Mouse (Mus musculus): Measurements from ENCODE around the gene Adck1. TPM values are rescaled to one million over a fixed set of nuclear protein-coding genes. Genes with fewer than 3 reads are reported as not detected.
"Not testable (repeated sequence)": the region's sequence is repeated elsewhere in the genome, so short reads cannot be mapped to it uniquely, and the experiment has no call there.

Gene Adck1
- total RNA-seq (2021) = 10 to 100 TPM; 33.4 to 34.1 TPM
- long read RNA-seq, experiment 1, transcript Adck1-204 (11 exons, 2,253 nt) = major isoform, 13 of 52 reads
- long read RNA-seq, experiment 1, transcript Adck1-201 (11 exons, 2,158 nt) = minor isoform, 9 of 52 reads
- long read RNA-seq, experiment 1, partial matches to known transcripts = 4 of 52 reads
- long read RNA-seq, experiment 1, other reads (novel, unspliced or antisense) = 22 of 52 reads
- long read RNA-seq, experiment 2, transcript Adck1-204 (11 exons, 2,253 nt) = major isoform, 13 of 61 reads
- long read RNA-seq, experiment 2, transcript Adck1-201 (11 exons, 2,158 nt) = major isoform, 13 of 61 reads
- long read RNA-seq, experiment 2, partial matches to known transcripts = 9 of 61 reads
- long read RNA-seq, experiment 2, other reads (novel, unspliced or antisense) = 23 of 61 reads

- peak; percentile 95 for DNase-seq (ENCODE audit: low spot score in 2 of 2)
- intact Hi-C loops (cut with DNase I) = no loop called here
Measured at GRCm38 (mm10) chr12:88360441-88361119, at the start of gene Adck1. Gene Adck1 (plus strand): TSS chr12:88360554.

- intact Hi-C loops (cut with DNase I) = no loop called here
- no peak for DNase-seq (ENCODE audit: low spot score in 2 of 2)
Measured at GRCm38 (mm10) chr12:88314556-88314955, 45.8 kb upstream of the Adck1 start.

GRCm38 (mm10) chr12:88323926-88324325 lies 36.4 kb upstream of the Adck1 start, which contains the start of gene Gm5039:
Gene Gm5039 (minus strand): TSS chr12:88324026.
- DNase-seq (ENCODE audit: low spot score in 2 of 2); intact Hi-C loops (cut with DNase I): not testable (repeated sequence)

- intact Hi-C loops (cut with DNase I) = loop anchor here (5.0 kb wide), 1 partner anchor 295 kb away; no protein-coding TSS in a partner anchor
- DNase-seq (ENCODE audit: low spot score in 2 of 2) = not testable (repeated sequence)
Measured at GRCm38 (mm10) chr12:88336662-88337413, 23.5 kb upstream of the Adck1 start.

GRCm38 (mm10) chr12:88341286-88341685 lies 19.1 kb upstream of the Adck1 start:
- intact Hi-C loops (cut with DNase I) = not testable (repeated sequence)

GRCm38 (mm10) chr12:88354182-88354702 lies 6.1 kb upstream of the Adck1 start:
- intact Hi-C loops (cut with DNase I) = no loop called here
- DNase-seq (ENCODE audit: low spot score in 2 of 2) = no peak

More at GRCm38 (mm10) chr12:88341286-88341685, 19.1 kb upstream of the Adck1 start:
- DNase-seq (ENCODE audit: low spot score in 2 of 2) = not testable (repeated sequence)

GRCm38 (mm10) chr12:88361120-88361445 lies 729 bp downstream of the Adck1 start:
- intact Hi-C loops (cut with DNase I) = no loop called here

GRCm38 (mm10) chr12:88367673-88368072 lies 7.3 kb downstream of the Adck1 start:
- intact Hi-C loops (cut with DNase I) = no loop called here

More at GRCm38 (mm10) chr12:88361120-88361445, 729 bp downstream of the Adck1 start:
- DNase-seq (ENCODE audit: low spot score in 2 of 2) = no peak

GRCm38 (mm10) chr12:88368618-88369017 lies 8.3 kb downstream of the Adck1 start:
- intact Hi-C loops (cut with DNase I) = no loop called here
- DNase-seq (ENCODE audit: low spot score in 2 of 2) = no peak

More at GRCm38 (mm10) chr12:88367673-88368072, 7.3 kb downstream of the Adck1 start:
- no peak for DNase-seq (ENCODE audit: low spot score in 2 of 2)

GRCm38 (mm10) chr12:88369690-88370089 lies 9.3 kb downstream of the Adck1 start:
- intact Hi-C loops (cut with DNase I) = not testable (repeated sequence)

GRCm38 (mm10) chr12:88370321-88370720 lies 10.0 kb downstream of the Adck1 start:
- DNase-seq (ENCODE audit: low spot score in 2 of 2); intact Hi-C loops (cut with DNase I): not testable (repeated sequence)

More at GRCm38 (mm10) chr12:88369690-88370089, 9.3 kb downstream of the Adck1 start:
- DNase-seq (ENCODE audit: low spot score in 2 of 2) = not testable (repeated sequence)

- no peak for DNase-seq (ENCODE audit: low spot score in 2 of 2)
- intact Hi-C loops (cut with DNase I) = no loop called here
Measured at GRCm38 (mm10) chr12:88372018-88372417, 11.7 kb downstream of the Adck1 start.

GRCm38 (mm10) chr12:88376820-88377219 lies 16.5 kb downstream of the Adck1 start:
- peak in 1 of 2 experiments; percentile 65 for DNase-seq (ENCODE audit: low spot score in 2 of 2)
- intact Hi-C loops (cut with DNase I) = no loop called here

- intact Hi-C loops (cut with DNase I) = no loop called here
Measured at GRCm38 (mm10) chr12:88378256-88378655, 17.9 kb downstream of the Adck1 start.

GRCm38 (mm10) chr12:88388832-88389231 lies 28.5 kb downstream of the Adck1 start:
- intact Hi-C loops (cut with DNase I) = no loop called here
- DNase-seq (ENCODE audit: low spot score in 2 of 2) = peak in 1 of 2 experiments; percentile 26

More at GRCm38 (mm10) chr12:88378256-88378655, 17.9 kb downstream of the Adck1 start:
- no peak for DNase-seq (ENCODE audit: low spot score in 2 of 2)

GRCm38 (mm10) chr12:88398658-88399057 lies 38.3 kb downstream of the Adck1 start:
- intact Hi-C loops (cut with DNase I) = no loop called here
- DNase-seq (ENCODE audit: low spot score in 2 of 2) = no peak

GRCm38 (mm10) chr12:88403541-88403940 lies 43.2 kb downstream of the Adck1 start:
- no peak for DNase-seq (ENCODE audit: low spot score in 2 of 2)
- intact Hi-C loops (cut with DNase I) = loop anchor here (10.0 kb wide), 1 partner anchor 701 kb away; no protein-coding TSS in a partner anchor

GRCm38 (mm10) chr12:88405113-88405512 lies 44.8 kb downstream of the Adck1 start:
- peak; percentile 80 to 84 for DNase-seq (ENCODE audit: low spot score in 2 of 2)
- intact Hi-C loops (cut with DNase I) = loop anchor here (5.0 to 10.0 kb wide), 2 partner anchors 302 to 700 kb away; no protein-coding TSS in a partner anchor

- intact Hi-C loops (cut with DNase I) = loop anchor here (5.0 to 10.0 kb wide), 2 partner anchors 299 to 697 kb away; no protein-coding TSS in a partner anchor
- DNase-seq (ENCODE audit: low spot score in 2 of 2) = no peak
Measured at GRCm38 (mm10) chr12:88407996-88408322, 47.6 kb downstream of the Adck1 start.
